Mouse (Mus musculus) forebrain, embryonic 12.5 days (tissue): ENCODE data around the gene Defb48. TPM values are rescaled to one million over a fixed set of nuclear protein-coding genes. Genes with fewer than 3 reads are reported as not detected.

Experiments
- ATAC-seq: fragments of 200-750 bp; cut with Nextera tagmentation; 2 replicates; pipeline ENCODE4 v1.8.0; 2017; ENCODE audit warnings: moderate TSS enrichment; ENCODE audit not compliant: low FRiP score
- H3K27ac ChIP-seq: fragments of 300-500 bp; sonication (generic); 2 replicates; pipeline ENCODE4 v1.5.1; 2016; ENCODE audit warnings: mild to moderate bottlenecking
- H3K27me3 ChIP-seq: fragments of 300-500 bp; sonication (generic); 2 replicates; pipeline ENCODE4 v1.6.1; 2016; ENCODE audit warnings: mild to moderate bottlenecking
- H3K36me3 ChIP-seq: fragments of 300-500 bp; sonication (generic); replicated peaks from 2 replicates; pipeline ENCODE4 v1.6.1; 2016; ENCODE audit warnings: mild to moderate bottlenecking
- H3K4me1 ChIP-seq: fragments of 300-500 bp; sonication (generic); 2 replicates; pipeline ENCODE4 v1.6.1; 2016
- H3K4me2 ChIP-seq: fragments of 300-500 bp; sonication (generic); 2 replicates; pipeline ENCODE4 v1.6.1; 2016; ENCODE audit warnings: mild to moderate bottlenecking, moderate library complexity
- H3K4me3 ChIP-seq: fragments of 300-500 bp; sonication (generic); replicated peaks from 2 replicates; pipeline ENCODE4 v1.5.1; 2016; ENCODE audit warnings: mild to moderate bottlenecking
- H3K9ac ChIP-seq: fragments of 300-500 bp; sonication (generic); 2 replicates; pipeline ENCODE4 v1.6.1; 2016; ENCODE audit warnings: mild to moderate bottlenecking
- H3K9me3 ChIP-seq: fragments of 300-500 bp; sonication (generic); 2 replicates; pipeline ENCODE4 v1.6.1; 2016
- WGBS: fragments of 180-500 bp; shearing (Covaris S2); methylation state at CpG from one replicate; pipeline ENCODE4 v1.1.7; 2016; 5-methylcytosine and 5-hydroxymethylcytosine counted together
- polyA plus RNA-seq: library from polyadenylated mRNA; unstranded; fragments of >200 nt; fragmentation: Nextera tagmentation; extraction: Ambion mirVana; gene quantifications from 2 replicates; pipeline ENCODE4 v1.2.1, GENCODE M21; 2016

The Defb48 gene
- polyA plus RNA-seq, result not detected in 2 replicates

GRCm38 (mm10) chr14:62984410-62984809, at the start of gene Defb48:
Gene Defb48 (minus strand): TSS chr14:62984510.
- Histone ChIP-seq H3K27me3 (no peaks in the 10 kb centered on the region), H3K36me3 (no peaks in the 10 kb centered on the region), H3K9ac (no peak within 1 kb of the TSS), H3K27ac (no peak within 1 kb of the TSS), H3K4me3 (no peak within 1 kb of the TSS), H3K4me1 (no peaks in the 10 kb centered on the region), H3K4me2 (no peak within 1 kb of the TSS), H3K9me3 (no peaks in the 10 kb centered on the region)
- WGBS, result 84% methylated on average over 1 of the region's 1 CpGs
- ATAC-seq, result no peak

GRCm38 (mm10) chr14:63020524-63021156, 36.3 kb upstream of the Defb48 start:
- 63% methylated on average over 6 of the region's 6 CpGs for WGBS
- H3K27me3 ChIP-seq, result no peaks in the 10 kb centered on the region

GRCm38 (mm10) chr14:63014667-63015066, 30.4 kb upstream of the Defb48 start:
- Histone ChIP-seq H3K4me1 (no peaks in the 10 kb centered on the region), H3K4me3 (no peak overlapping the region), H3K9ac (no peak overlapping the region), H3K27ac (no peak overlapping the region), H3K36me3 (no peaks in the 10 kb centered on the region), H3K27me3 (no peaks in the 10 kb centered on the region), H3K4me2 (no peak overlapping the region), H3K9me3 (no peaks in the 10 kb centered on the region)
- no peak for ATAC-seq
- 93% methylated on average over 4 of the region's 4 CpGs for WGBS

More at GRCm38 (mm10) chr14:63020524-63021156, 36.3 kb upstream of the Defb48 start:
- no peak overlapping the region for H3K4me3 ChIP-seq
- no peak overlapping the region for H3K9ac ChIP-seq
- no peaks in the 10 kb centered on the region for H3K9me3 ChIP-seq
- no peak overlapping the region for H3K27ac ChIP-seq
- ATAC-seq, result no peak
- no peak overlapping the region for H3K4me2 ChIP-seq
- no peaks in the 10 kb centered on the region for H3K4me1 ChIP-seq
- no peaks in the 10 kb centered on the region for H3K36me3 ChIP-seq

GRCm38 (mm10) chr14:63013082-63013481, 28.8 kb upstream of the Defb48 start:
- Histone ChIP-seq H3K36me3 (no peaks in the 10 kb centered on the region), H3K4me3 (no peak overlapping the region), H3K4me2 (no peak overlapping the region), H3K27ac (no peak overlapping the region), H3K9me3 (no peaks in the 10 kb centered on the region), H3K4me1 (no peaks in the 10 kb centered on the region), H3K27me3 (no peaks in the 10 kb centered on the region), H3K9ac (no peak overlapping the region)
- ATAC-seq, result no peak
- WGBS, result 92% methylated on average over 4 of the region's 4 CpGs

GRCm38 (mm10) chr14:63011471-63011870, 27.2 kb upstream of the Defb48 start, which contains the start of gene Defb43:
Gene Defb43 (plus strand): TSS chr14:63011771.
- Histone ChIP-seq H3K27me3 (no peaks in the 10 kb centered on the region), H3K9ac (no peak within 1 kb of the TSS), H3K4me3 (no peak within 1 kb of the TSS), H3K36me3 (no peaks in the 10 kb centered on the region), H3K27ac (no peak within 1 kb of the TSS), H3K9me3 (no peaks in the 10 kb centered on the region), H3K4me1 (no peaks in the 10 kb centered on the region), H3K4me2 (no peak within 1 kb of the TSS)
- ATAC-seq, result no peak
- WGBS, result 92% methylated on average over 5 of the region's 5 CpGs

- WGBS, result 82% methylated on average over 2 of the region's 2 CpGs
These were observed 18.3 kb upstream of the Defb48 start for GRCm38 (mm10) chr14:63002588-63002987.

GRCm38 (mm10) chr14:62998977-62999376, 14.7 kb upstream of the Defb48 start:
- H3K36me3 ChIP-seq, result no peaks in the 10 kb centered on the region
- no peaks in the 10 kb centered on the region for H3K27me3 ChIP-seq
- WGBS, result 90% methylated on average over 4 of the region's 4 CpGs
- H3K4me2 ChIP-seq, result no peak overlapping the region
- no peak overlapping the region for H3K4me3 ChIP-seq
- H3K9ac ChIP-seq, result no peak overlapping the region
- H3K27ac ChIP-seq, result no peak overlapping the region
- H3K9me3 ChIP-seq, result no peaks in the 10 kb centered on the region
- ATAC-seq, result no peak
- H3K4me1 ChIP-seq, result no peaks in the 10 kb centered on the region

More at GRCm38 (mm10) chr14:63002588-63002987, 18.3 kb upstream of the Defb48 start:
- no peaks in the 10 kb centered on the region for H3K9me3 ChIP-seq
- no peak overlapping the region for H3K27ac ChIP-seq
- H3K4me2 ChIP-seq, result no peak overlapping the region
- no peaks in the 10 kb centered on the region for H3K27me3 ChIP-seq
- ATAC-seq, result no peak
- no peaks in the 10 kb centered on the region for H3K36me3 ChIP-seq
- H3K4me1 ChIP-seq, result no peaks in the 10 kb centered on the region
- H3K4me3 ChIP-seq, result no peak overlapping the region
- H3K9ac ChIP-seq, result no peak overlapping the region

GRCm38 (mm10) chr14:62997777-62998176, 13.5 kb upstream of the Defb48 start, which contains the start of gene Defb47:
Gene Defb47 (plus strand): TSS chr14:62998077.
- Histone ChIP-seq H3K36me3 (no peaks in the 10 kb centered on the region), H3K9me3 (no peaks in the 10 kb centered on the region), H3K27ac (no peak within 1 kb of the TSS), H3K9ac (no peak within 1 kb of the TSS), H3K4me1 (no peaks in the 10 kb centered on the region), H3K4me3 (no peak within 1 kb of the TSS), H3K4me2 (no peak within 1 kb of the TSS), H3K27me3 (no peaks in the 10 kb centered on the region)
- ATAC-seq, result no peak
- 85% methylated on average over 8 of the region's 8 CpGs for WGBS

- H3K27me3 ChIP-seq, result no peaks in the 10 kb centered on the region
- WGBS, result 49% methylated on average over 7 of the region's 7 CpGs
- H3K4me2 ChIP-seq, result no peak overlapping the region
- 0 out of 2 replicates have a peak, but pooled peaks cover 3% of the 10 kb centered on the region for H3K4me1 ChIP-seq
- H3K9me3 ChIP-seq, result no peaks in the 10 kb centered on the region
- ATAC-seq, result no peak
- H3K36me3 ChIP-seq, result no peaks in the 10 kb centered on the region
- no peak overlapping the region for H3K9ac ChIP-seq
- no peak overlapping the region for H3K27ac ChIP-seq
- no peak overlapping the region for H3K4me3 ChIP-seq
These were observed 7.7 kb upstream of the Defb48 start for GRCm38 (mm10) chr14:62991849-62992510.

- no peak for ATAC-seq
- H3K27me3 ChIP-seq, result no peaks in the 10 kb centered on the region
- H3K9me3 ChIP-seq, result no peaks in the 10 kb centered on the region
- WGBS, result 83% methylated on average over 3 of the region's 3 CpGs
- no peaks in the 10 kb centered on the region for H3K36me3 ChIP-seq
- no peak overlapping the region for H3K9ac ChIP-seq
- H3K27ac ChIP-seq, result no peak overlapping the region
- H3K4me1 ChIP-seq, result 0 out of 2 replicates have a peak, but pooled peaks cover 3% of the 10 kb centered on the region
- H3K4me2 ChIP-seq, result no peak overlapping the region
- H3K4me3 ChIP-seq, result no peak overlapping the region
These were observed 7.0 kb upstream of the Defb48 start for GRCm38 (mm10) chr14:62991271-62991670.

- Histone ChIP-seq H3K4me3 (no peak overlapping the region), H3K4me2 (no peak overlapping the region), H3K27ac (no peak overlapping the region), H3K36me3 (no peaks in the 10 kb centered on the region), H3K27me3 (no peaks in the 10 kb centered on the region), H3K9me3 (no peaks in the 10 kb centered on the region), H3K4me1 (no peaks in the 10 kb centered on the region), H3K9ac (no peak overlapping the region)
- 74% methylated on average over 1 of the region's 1 CpGs for WGBS
- no peak for ATAC-seq
These were observed 4.5 kb downstream of the Defb48 start for GRCm38 (mm10) chr14:62979815-62980214.

- Histone ChIP-seq H3K36me3 (no peaks in the 10 kb centered on the region), H3K27me3 (no peaks in the 10 kb centered on the region), H3K4me3 (no peak overlapping the region), H3K9ac (no peak overlapping the region), H3K4me1 (no peaks in the 10 kb centered on the region), H3K4me2 (no peak overlapping the region; the same call in 1 of the 2 replicates), H3K9me3 (no peaks in the 10 kb centered on the region), H3K27ac (no peak overlapping the region)
- ATAC-seq, result no peak
- 12% methylated on average over 5 of the region's 5 CpGs for WGBS
These were observed 9.3 kb downstream of the Defb48 start for GRCm38 (mm10) chr14:62975046-62975445.
